Mouse (Mus musculus) small intestine, adult 10 weeks (tissue): ENCODE results near the gene Vsig4. TPM values are rescaled to one million over a fixed set of nuclear protein-coding genes. Genes with fewer than 3 reads are reported as not detected.

Experiments
- polyA plus RNA-seq: library from polyadenylated mRNA; stranded (reverse); fragments of 350-450 nt; fragmentation: Illumina TruSeq; extraction: RNeasy Lipid Tissue Mini Kit (QIAGEN cat#74804); gene quantifications from one replicate; pipeline ENCODE4 v1.2.3, GENCODE M21; 2014; ENCODE audit warnings: low replicate concordance

The Vsig4 gene
- not detected for polyA plus RNA-seq

DNA sequence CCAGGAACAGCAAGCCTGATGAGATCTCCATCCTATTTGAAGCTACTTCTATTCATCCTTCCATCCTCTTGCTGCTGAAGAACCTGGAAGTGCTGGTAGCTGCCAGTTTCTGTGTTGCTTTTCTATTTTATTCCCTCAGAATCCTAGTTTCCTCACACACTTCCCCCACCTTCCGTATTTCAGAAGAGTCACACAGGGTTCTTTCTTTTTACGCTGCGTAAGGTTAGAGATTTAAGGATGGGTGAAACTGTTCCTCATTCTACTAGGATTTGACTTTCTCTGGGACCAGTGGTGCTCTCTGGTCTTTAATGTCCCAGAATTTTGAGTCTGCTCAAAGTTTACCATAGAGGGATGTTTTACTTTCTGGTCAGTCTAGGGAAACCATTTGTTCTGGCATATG is at the start of gene Vsig4:
Vsig4 (minus strand) TSS at position 101 of the 400 bp plus-strand sequence.

Other genes starting within 250 kb of the Vsig4 start
- 49.5 TPM for gene Msn, start 197.4 kb downstream of the Vsig4 start, polyA plus RNA-seq
- 304 TPM for gene Heph, start 161.9 kb upstream of the Vsig4 start, polyA plus RNA-seq
- gene Hsf3, start 162.9 kb upstream of the Vsig4 start, polyA plus RNA-seq: 1.2 TPM